In the genomic region with DNA sequence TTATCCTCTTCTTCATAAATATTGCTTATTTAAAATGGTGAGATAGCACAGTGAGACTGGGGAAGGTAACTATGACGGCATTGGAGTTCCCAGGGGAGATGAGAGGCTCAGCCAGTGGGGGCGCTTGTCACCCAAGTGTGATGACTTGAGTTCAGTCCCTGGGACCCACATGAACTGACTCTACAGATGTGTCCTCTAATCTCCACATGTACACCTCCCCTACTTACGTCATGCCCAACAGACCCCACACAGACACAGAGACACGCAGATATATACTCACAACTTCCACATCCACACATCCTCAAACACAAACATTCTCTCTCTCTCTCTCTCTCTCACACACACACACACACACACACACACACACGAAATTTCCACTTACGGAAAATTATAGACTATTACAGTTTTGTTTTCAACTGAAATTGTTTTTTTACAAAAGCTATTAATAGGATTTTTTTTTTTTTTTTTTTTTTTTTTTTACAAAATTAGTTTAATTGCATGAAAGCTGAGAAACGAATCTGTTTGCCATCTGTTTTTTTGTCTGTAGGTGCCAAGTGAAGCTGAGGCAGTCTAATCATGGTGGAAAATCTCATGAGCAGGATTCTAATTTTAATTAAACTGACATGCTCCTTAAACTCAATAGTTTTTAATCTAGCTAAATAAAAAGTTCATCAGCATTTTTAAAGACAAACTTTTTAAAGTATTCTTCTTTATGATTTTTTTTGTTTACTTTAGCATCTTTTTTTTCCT, we compare ENCODE assay signal across 14 mouse cellular contexts. TPM values are rescaled to one million over a fixed set of nuclear protein-coding genes. Genes with fewer than 3 reads are reported as not detected.
DNase-seq lines count a peak whose midpoint lies in the region; ATAC-seq and TF ChIP-seq lines count a peak whose summit lies in the region.
"Had no signal": no experiment of that assay in that cellular context is flagged by ENCODE, and none has a peak within 500 bp of the region (broad histone marks: within the 10 kb centered on the region; RNA-seq: fewer than 3 reads in every experiment).

No protein-coding gene starts in this region.

- H3K4me3 ChIP-seq in intestine, postnatal 0 days (ENCODE audit: low read depth, low read length), result no peak overlapping the region
- H3K4me3 ChIP-seq: heart, adult 2 months; limb, embryonic 12.5 days had no signal

- peak; percentile 29 to 45 for DNase-seq in spleen, adult 18-20 months
- DNase-seq in spleen, adult 12 weeks (ENCODE audit: low spot score), result no peak
- DNase-seq in cerebellum, postnatal 25 days, result peak; percentile 19 to 36
- DNase-seq in spleen, postnatal 36 days (ENCODE audit: low spot score in 2 of 2), result peak; percentile 50 to 51
- DNase-seq in heart, adult 11 months, result no peak
- DNase-seq in right cerebral cortex, postnatal 10 days (ENCODE audit: low spot score in 2 of 2), result no peak
- DNase-seq: heart, adult 2 months; heart, postnatal 10 days; kidney, postnatal 25 days; lung, adult 18-20 months had no signal

- H3K27me3 ChIP-seq in intestine, postnatal 0 days (replicated peaks; ENCODE audit: control insufficient read depth, insufficient read depth, low read length), result no peaks in the 10 kb centered on the region
- H3K27me3 ChIP-seq: limb, embryonic 12.5 days had no signal

- H3K36me3 ChIP-seq in intestine, postnatal 0 days (ENCODE audit: control insufficient read depth, insufficient read depth), result peaks cover 15% of the 10 kb centered on the region

- ATAC-seq in activated CD4-positive, CD25-positive, alpha-beta regulatory T cell, adult 4 months, result peak; percentile 67
- no peak for ATAC-seq in intestine, postnatal 0 days

- no peak overlapping the region for H3K9ac ChIP-seq in intestine, postnatal 0 days (ENCODE audit: low read depth, low read length)
- H3K9ac ChIP-seq: limb, embryonic 12.5 days had no signal

- no peak overlapping the region for H3K4me2 ChIP-seq in intestine, postnatal 0 days (replicated peaks; ENCODE audit: low read depth)
- H3K4me2 ChIP-seq: limb, embryonic 12.5 days had no signal

- no peaks in the 10 kb centered on the region for H3K4me1 ChIP-seq in intestine, postnatal 0 days (replicated peaks; ENCODE audit: control insufficient read depth, insufficient read depth, low read length)

- H3K9me3 ChIP-seq in intestine, postnatal 0 days (ENCODE audit: control insufficient read depth), result no peaks in the 10 kb centered on the region
- H3K9me3 ChIP-seq: G1E; limb, embryonic 12.5 days had no signal

- TF ChIP-seq CTCF in intestine, postnatal 0 days (IDR thresholded peaks at IDR 0.05; ENCODE audit: low read depth), result no peak

- WGBS in intestine, postnatal 0 days, result 80% methylated on average over 7 of the region's 7 CpGs

- no peak overlapping the region for H3K27ac ChIP-seq in intestine, postnatal 0 days (ENCODE audit: low read depth, low read length)
- H3K27ac ChIP-seq: heart, adult 2 months; limb, embryonic 12.5 days had no signal

RNA-seq across cellular contexts. Expression of a gene that starts 38.1 kb away (rescaled TPM):
- 10 to 100 TPM; 44.3 to 71.5 TPM for polyA plus RNA-seq in activated CD4-positive, CD25-positive, alpha-beta regulatory T cell, adult 4 months (2017; shearing (Covaris generic))
- 86.6 and 95.0 TPM in 2 replicates for polyA plus RNA-seq in intestine, postnatal 0 days (2015; fragmentation: Nextera tagmentation; extraction: Ambion mirVana)

RNA-seq across cellular contexts. Expression of a gene that starts 50.2 kb away (rescaled TPM):
- polyA plus RNA-seq in activated CD4-positive, CD25-positive, alpha-beta regulatory T cell, adult 4 months (2017; shearing (Covaris generic)), result under 1 TPM; 0.20 to 0.65 TPM
- polyA plus RNA-seq in intestine, postnatal 0 days (2015; fragmentation: Nextera tagmentation; extraction: Ambion mirVana), result 3.6 and 4.2 TPM in 2 replicates
- polyA plus RNA-seq: G1E had no signal

Comparison
In these comparisons a context has a peak if more than half of its experiments do, and no peak if none do; other contexts are left out.
1. DNase-seq: peak in spleen, adult 18-20 months (2 of 2), cerebellum, postnatal 25 days (2 of 2) and spleen, postnatal 36 days (2 of 2); none in spleen, adult 12 weeks (single experiment), heart, adult 11 months (single experiment) and right cerebral cortex, postnatal 10 days (0 of 2).